Mouse (Mus musculus) kidney, adult 2 months (tissue): ENCODE data around the gene Dcakd.

Experiments used
- CTCF ChIP-seq: fragments of 200-500 bp; conservative IDR thresholded peaks from 2 replicates; pipeline ENCODE4 v1.5.1; 2011; ENCODE audit warnings: low read depth, mild to moderate bottlenecking, control low read depth, low read length, moderate library complexity, mixed read lengths; ENCODE audit not compliant: insufficient read depth, insufficient read length
- POLR2A ChIP-seq: fragments of 200-500 bp; IDR thresholded peaks from one replicate; pipeline ENCODE4 v1.6.1; 2011; ENCODE audit warnings: low read depth, low read length, control low read depth

GRCm38 (mm10) chr11:102996991-102997770, 31.0 kb downstream of the Dcakd start:
- TF ChIP-seq POLR2A (no peak), CTCF (no peak)
